Mouse (Mus musculus) layer of hippocampus, adult 11-12 months (tissue): ENCODE data around the gene Setd1b.

Experiments used
- DNase-seq: peaks from one replicate; pipeline ENCODE4 v3.0.0; 2022; ENCODE audit warnings: low spot score

Gene Setd1b

GRCm38 (mm10) chr5:123140694-123141554 lies 1.1 kb upstream of the Setd1b start:
- DNase-seq, result peak; percentile 96

- DNase-seq, result peak; percentile 61
Measured at GRCm38 (mm10) chr5:123141555-123142160, 335 bp upstream of the Setd1b start.

GRCm38 (mm10) chr5:123143251-123143970 lies 1.4 kb downstream of the Setd1b start:
- DNase-seq, result no peak

GRCm38 (mm10) chr5:123143971-123144745 lies 2.2 kb downstream of the Setd1b start:
- DNase-seq, result no peak

DNA sequence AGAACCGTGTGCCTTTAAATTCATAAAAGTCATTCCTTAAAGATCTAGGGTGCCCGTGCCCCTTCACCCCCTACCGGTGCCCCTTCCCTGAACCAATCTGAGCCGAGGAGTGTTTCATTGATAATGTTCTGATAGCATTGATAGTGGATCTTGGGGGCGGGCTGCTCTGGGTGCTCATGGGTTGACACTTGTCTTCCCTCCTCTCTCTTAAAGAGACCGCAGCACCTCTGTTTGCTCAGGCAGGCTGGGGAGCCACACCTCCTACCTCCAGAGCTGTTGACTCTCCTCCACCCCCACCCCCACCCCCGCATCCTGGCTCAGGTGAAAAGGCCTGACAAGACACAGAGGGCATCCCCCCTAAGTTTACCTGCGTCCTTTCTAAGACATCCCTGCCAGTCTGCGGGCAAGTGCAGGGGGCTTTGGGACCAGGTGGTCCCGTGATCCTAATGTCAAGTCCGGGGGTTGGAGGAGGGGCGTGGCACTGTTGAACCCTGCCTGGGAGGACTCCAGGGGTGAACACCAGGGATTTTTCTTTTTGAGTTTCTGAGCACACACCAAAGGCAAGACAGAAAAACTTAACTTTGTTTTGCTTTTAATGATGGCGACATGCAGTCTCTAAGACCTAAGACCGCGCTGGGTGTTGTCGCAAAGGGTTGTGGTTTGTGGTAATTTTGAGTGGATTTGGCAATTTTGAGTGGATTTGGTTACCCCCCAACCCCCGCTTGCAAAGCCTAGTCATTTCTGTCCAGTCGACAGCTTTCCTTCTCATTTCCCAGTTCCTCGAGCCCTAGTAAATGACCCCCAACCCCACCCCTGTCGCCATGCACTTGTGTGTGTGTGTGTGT lies 3.0 kb downstream of the Setd1b start:
- no peak for DNase-seq

- DNase-seq, result no peak
Measured at GRCm38 (mm10) chr5:123146357-123146756, 4.4 kb downstream of the Setd1b start.

- DNase-seq, result no peak
Measured at GRCm38 (mm10) chr5:123147569-123147968, 5.6 kb downstream of the Setd1b start.

GRCm38 (mm10) chr5:123148073-123148722 lies 6.2 kb downstream of the Setd1b start:
- no peak for DNase-seq

- DNase-seq, result peak; percentile 93
Measured at GRCm38 (mm10) chr5:123149451-123150400, 7.7 kb downstream of the Setd1b start.

DNA sequence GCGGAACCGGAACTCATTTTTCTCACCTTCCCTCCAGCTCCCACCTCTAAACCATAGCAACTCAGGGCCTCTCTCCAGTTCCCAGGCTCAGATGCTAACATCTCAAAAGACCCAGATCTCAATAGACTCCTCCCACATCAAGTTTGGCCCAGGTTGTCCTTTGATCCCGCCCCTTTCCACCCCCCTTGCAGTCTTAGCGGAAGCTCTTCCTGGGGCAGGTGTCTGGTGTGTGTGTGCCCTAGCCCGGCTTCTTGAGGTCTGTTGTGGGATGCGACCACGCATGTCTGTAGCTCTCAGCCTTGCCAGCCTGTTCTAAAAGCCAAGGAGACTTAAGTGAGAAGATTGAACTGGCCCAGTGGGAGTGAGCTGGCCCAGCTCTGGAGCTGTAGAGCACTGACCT lies 8.6 kb downstream of the Setd1b start:
- DNase-seq, result no peak

DNA sequence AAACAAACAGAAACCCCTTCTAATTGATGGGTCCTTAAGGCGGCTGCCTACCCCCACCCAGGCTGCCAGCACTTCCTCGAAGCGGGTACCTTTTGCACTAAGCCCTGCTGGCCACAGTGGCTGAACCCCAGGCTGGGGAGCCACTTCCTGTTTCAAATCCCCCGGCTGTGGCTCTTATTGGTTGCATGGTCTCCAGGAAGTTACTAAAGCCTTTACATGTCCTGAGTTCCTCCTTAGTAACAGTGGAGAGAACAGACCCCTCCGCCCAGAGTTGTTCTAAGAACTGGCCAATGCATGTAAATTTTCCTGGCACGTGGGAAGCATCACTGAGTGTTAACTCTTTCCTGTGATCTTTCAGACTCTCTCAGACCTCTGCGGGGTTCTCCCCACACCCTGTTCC lies 9.1 kb downstream of the Setd1b start:
- DNase-seq, result no peak

- DNase-seq, result no peak
Measured at GRCm38 (mm10) chr5:123151707-123152362, 9.8 kb downstream of the Setd1b start.

GRCm38 (mm10) chr5:123152901-123153300 lies 10.9 kb downstream of the Setd1b start:
- no peak for DNase-seq

GRCm38 (mm10) chr5:123155425-123155824 lies 13.4 kb downstream of the Setd1b start:
- peak; percentile 83 for DNase-seq

DNA sequence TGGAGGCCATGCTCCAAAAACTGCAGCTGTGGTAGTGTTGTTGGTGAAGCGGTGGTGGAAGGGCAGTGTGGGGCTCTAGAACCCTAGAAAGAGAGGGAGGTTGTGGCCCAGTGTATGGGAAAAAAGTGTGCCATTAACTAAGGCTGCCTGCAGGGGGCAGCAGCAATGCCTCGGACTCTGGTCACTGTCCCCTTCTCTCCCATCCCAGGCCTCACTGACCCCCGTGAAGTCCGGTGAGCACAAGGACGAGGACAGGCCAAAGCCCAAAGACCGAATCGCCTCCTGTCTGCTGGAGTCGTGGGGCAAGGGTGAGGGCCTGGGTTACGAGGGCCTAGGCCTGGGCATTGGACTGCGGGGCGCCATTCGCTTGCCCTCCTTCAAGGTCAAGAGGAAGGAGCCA lies 14.8 kb downstream of the Setd1b start:
- DNase-seq, result no peak

GRCm38 (mm10) chr5:123157972-123158371 lies 16.0 kb downstream of the Setd1b start:
- DNase-seq, result no peak

DNA sequence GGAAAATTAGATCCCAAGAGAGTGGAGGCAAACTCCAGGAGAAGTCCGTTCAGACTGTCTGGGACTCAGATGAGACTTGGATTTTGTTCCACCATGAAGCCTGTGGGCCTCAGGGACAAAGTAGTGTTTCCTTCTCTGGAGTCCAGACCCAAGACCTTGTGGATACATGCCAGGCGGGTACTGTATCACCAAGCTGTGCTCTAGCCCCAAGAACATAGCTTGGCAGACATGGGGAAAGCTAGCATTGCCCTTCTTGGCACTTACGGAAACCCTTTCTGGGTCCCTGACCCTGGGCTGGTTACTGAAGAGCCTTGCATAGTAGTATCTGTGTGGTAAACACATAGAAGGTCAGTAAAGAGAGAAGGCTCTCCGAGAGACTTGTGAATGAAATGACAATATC lies 17.5 kb downstream of the Setd1b start:
- DNase-seq, result no peak

DNA sequence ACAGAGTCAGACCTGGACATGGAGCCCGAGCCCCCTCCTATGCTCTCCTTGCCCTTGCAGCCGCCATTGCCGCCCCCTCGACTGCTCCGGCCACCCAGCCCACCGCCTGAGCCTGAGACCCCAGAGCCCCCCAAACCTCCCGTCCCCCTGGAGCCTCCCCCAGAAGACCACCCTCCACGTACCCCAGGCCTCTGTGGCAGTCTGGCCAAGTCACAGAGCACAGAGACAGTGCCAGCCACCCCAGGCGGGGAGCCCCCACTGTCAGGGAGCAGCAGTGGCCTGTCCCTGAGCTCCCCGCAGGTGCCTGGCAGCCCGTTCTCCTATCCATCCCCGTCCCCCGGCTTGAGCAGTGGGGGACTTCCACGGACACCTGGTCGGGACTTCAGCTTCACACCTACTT lies 17.9 kb downstream of the Setd1b start:
- no peak for DNase-seq

DNA sequence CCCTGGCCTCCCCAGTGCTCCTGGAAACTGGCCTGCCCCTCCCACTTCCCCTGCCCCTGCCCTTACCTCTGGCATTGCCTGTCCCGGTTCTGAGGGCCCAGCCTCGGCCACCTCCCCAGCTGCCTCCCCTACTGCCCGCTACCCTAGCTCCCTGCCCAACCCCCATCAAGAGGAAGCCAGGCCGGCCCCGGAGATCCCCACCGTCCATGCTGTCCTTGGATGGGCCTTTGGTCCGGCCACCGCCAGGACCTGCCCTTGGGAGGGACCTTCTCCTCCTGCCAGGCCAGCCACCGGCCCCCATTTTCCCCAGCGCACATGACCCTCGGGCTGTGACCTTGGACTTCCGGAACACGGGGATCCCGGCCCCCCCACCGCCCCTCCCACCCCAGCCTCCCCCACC lies 18.3 kb downstream of the Setd1b start:
- no peak for DNase-seq
